Mouse (Mus musculus) MEL (cell line): ENCODE measurements around the gene Scube3.

ENCODE experiments used
- CTCF ChIP-seq, 3 experiments: IDR thresholded peaks in 2 of 3; conservative IDR thresholded peaks in 1 of 3; 2 replicates each; pipeline ENCODE4 v1.5.1; 2011 to 2012; ENCODE audit warnings: low read length in 3 of 3, low read depth in 2 of 3, mild to moderate bottlenecking in 2 of 3, improper control_type of control experiment in 1 of 3, inconsistent platforms in 1 of 3, mixed read lengths in 1 of 3, moderate library complexity in 1 of 3; ENCODE audit not compliant: control insufficient read depth in 1 of 3, insufficient read depth in 1 of 3, poor library complexity in 1 of 3, severe bottlenecking in 1 of 3
- ELF1 ChIP-seq: IDR thresholded peaks from 2 replicates; pipeline ENCODE4 v1.6.1; 2014; ENCODE audit warnings: low read depth, mild to moderate bottlenecking, inconsistent platforms, low read length, improper control_type of control experiment, moderate library complexity
- EP300 ChIP-seq, 2 experiments: IDR thresholded peaks; 2 replicates each; pipeline ENCODE4 v1.6.1; 2011; ENCODE audit warnings: improper control_type of control experiment in 2 of 2, low read length in 2 of 2, low read depth in 1 of 2, mild to moderate bottlenecking in 1 of 2
- KAT2A ChIP-seq: conservative IDR thresholded peaks from 2 replicates; pipeline ENCODE4 v1.6.1; 2012; ENCODE audit warnings: low read depth, low read length, improper control_type of control experiment, inconsistent platforms
- POLR2A ChIP-seq, 2 experiments: IDR thresholded peaks; 2 replicates each; pipeline ENCODE4 v1.6.1; 2011 to 2012; ENCODE audit warnings: low read length in 2 of 2, mild to moderate bottlenecking in 2 of 2, control low read depth in 1 of 2, improper control_type of control experiment in 1 of 2, low read depth in 1 of 2, moderate library complexity in 1 of 2; ENCODE audit not compliant: control insufficient read depth in 1 of 2, insufficient read depth in 1 of 2, poor library complexity in 1 of 2
- TAL1 ChIP-seq: IDR thresholded peaks from 2 replicates; pipeline ENCODE4 v1.6.1; 2012; ENCODE audit warnings: mild to moderate bottlenecking, inconsistent platforms, low read length, moderate library complexity, mixed read lengths
- ZC3H11A ChIP-seq: IDR thresholded peaks from 2 replicates; pipeline ENCODE4 v1.6.1; 2012; ENCODE audit warnings: low read depth, mild to moderate bottlenecking, inconsistent platforms, low read length, improper control_type of control experiment
- ZNF384 ChIP-seq: IDR thresholded peaks from 2 replicates; pipeline ENCODE4 v1.6.1; 2012; ENCODE audit warnings: low read depth, mild to moderate bottlenecking, inconsistent platforms, low read length, improper control_type of control experiment

DNA sequence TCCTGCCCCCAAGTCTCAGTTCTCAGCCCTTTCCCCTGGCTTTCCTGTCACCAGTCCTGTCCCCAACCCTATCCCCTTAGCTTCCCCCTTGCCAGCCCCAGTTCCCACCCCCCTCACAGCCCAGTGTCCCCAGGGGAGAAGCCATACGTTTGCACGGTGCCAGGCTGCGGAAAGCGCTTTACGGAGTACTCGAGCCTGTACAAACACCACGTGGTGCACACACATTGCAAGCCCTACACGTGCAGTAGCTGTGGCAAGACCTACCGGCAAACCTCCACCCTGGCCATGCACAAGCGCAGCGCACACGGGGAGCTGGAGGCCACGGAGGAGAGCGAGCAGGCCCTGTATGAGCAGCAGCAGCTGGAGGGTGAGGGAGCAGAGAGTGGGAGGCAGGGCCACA is 60.0 kb downstream of the Scube3 start:
- TF ChIP-seq POLR2A (IDR thresholded peaks at IDR 0.05; ENCODE audit: control insufficient read depth in 1 of 2, insufficient read depth in 1 of 2, low read depth in 1 of 2, low read length in 2 of 2, poor library complexity in 1 of 2) = no peak
- TF ChIP-seq CTCF (IDR thresholded peaks at IDR 0.05 in 2 of 3, conservative IDR thresholded peaks at IDR 0.05 in 1 of 3; ENCODE audit: control insufficient read depth in 1 of 3, insufficient read depth in 1 of 3, low read depth in 2 of 3, low read length in 3 of 3, poor library complexity in 1 of 3, severe bottlenecking in 1 of 3) = no peak
- TF ChIP-seq ZC3H11A = no peak
- TF ChIP-seq EP300 (IDR thresholded peaks at IDR 0.05; ENCODE audit: low read depth in 1 of 2, low read length in 2 of 2) = no peak
- no peak for TF ChIP-seq ZNF384
- TF ChIP-seq KAT2A = no peak
- TF ChIP-seq ELF1 = no peak
- no peak for TF ChIP-seq TAL1
